Mouse (Mus musculus) liver, embryonic 15.5 days (tissue): ENCODE results near the gene Itpk1. TPM values are rescaled to one million over a fixed set of nuclear protein-coding genes. Genes with fewer than 3 reads are reported as not detected.

Experiments used
- ATAC-seq: fragments of 200-750 bp; cut with Nextera tagmentation; 2 replicates; pipeline ENCODE4 v1.8.0; 2017; ENCODE audit warnings: moderate number of reproducible peaks, mild to moderate bottlenecking, moderate library complexity; ENCODE audit not compliant: insufficient read depth
- H3K27ac ChIP-seq: fragments of 300-500 bp; sonication (generic); replicated peaks from 2 replicates; pipeline ENCODE4 v1.5.1; 2015; ENCODE audit warnings: mild to moderate bottlenecking, inconsistent platforms
- H3K27me3 ChIP-seq: fragments of 300-500 bp; sonication (generic); 2 replicates; pipeline ENCODE4 v1.6.1; 2015; ENCODE audit warnings: mild to moderate bottlenecking, inconsistent platforms
- H3K36me3 ChIP-seq: fragments of 300-500 bp; sonication (generic); replicated peaks from 2 replicates; pipeline ENCODE4 v1.6.1; 2015; ENCODE audit warnings: moderate library complexity, mild to moderate bottlenecking, inconsistent platforms
- H3K4me1 ChIP-seq: fragments of 300-500 bp; sonication (generic); replicated peaks from 2 replicates; pipeline ENCODE4 v1.6.1; 2015; ENCODE audit warnings: inconsistent platforms
- H3K4me2 ChIP-seq: fragments of 300-500 bp; sonication (generic); 2 replicates; pipeline ENCODE4 v1.6.1; 2015; ENCODE audit warnings: moderate library complexity, mild to moderate bottlenecking, inconsistent platforms
- H3K4me3 ChIP-seq: fragments of 300-500 bp; sonication (generic); replicated peaks from 2 replicates; pipeline ENCODE4 v1.5.1; 2015; ENCODE audit warnings: mild to moderate bottlenecking, inconsistent platforms
- H3K9ac ChIP-seq: fragments of 300-500 bp; sonication (generic); 2 replicates; pipeline ENCODE4 v1.6.1; 2015; ENCODE audit warnings: moderate library complexity, mild to moderate bottlenecking, inconsistent platforms
- H3K9me3 ChIP-seq: fragments of 300-500 bp; sonication (generic); replicated peaks from 2 replicates; pipeline ENCODE4 v1.6.1; 2016; ENCODE audit warnings: inconsistent platforms
- WGBS: fragments of 180-500 bp; shearing (Covaris S2); methylation state at CpG from one replicate; pipeline ENCODE4 v1.1.7; 2015; ENCODE audit warnings: mixed read lengths; ENCODE audit not compliant: insufficient replicate concordance; 5-methylcytosine and 5-hydroxymethylcytosine counted together
- polyA plus RNA-seq: library from polyadenylated mRNA; unstranded; fragments of >200 nt; fragmentation: Nextera tagmentation; extraction: Ambion mirVana; gene quantifications from 2 replicates; pipeline ENCODE4 v1.2.1, GENCODE M21; 2015

Itpk1 gene
- polyA plus RNA-seq, 1 experiment from 2014 or later: 4.0 TPM

- ATAC-seq: no peak
- no peak overlapping the region for H3K4me3 ChIP-seq
- 72% methylated on average over 7 of the region's 7 CpGs for whole genome bisulfite sequencing
- H3K36me3 ChIP-seq: no peaks in the 10 kb centered on the region
- H3K4me1 ChIP-seq: peaks cover 53% of the 10 kb centered on the region
- H3K27me3 ChIP-seq: no peaks in the 10 kb centered on the region
- no peak overlapping the region for H3K27ac ChIP-seq
- H3K9me3 ChIP-seq: no peaks in the 10 kb centered on the region
- H3K4me2 ChIP-seq: no peak overlapping the region
- no peak overlapping the region for H3K9ac ChIP-seq
Measured at GRCm38 (mm10) chr12:102568219-102568618, 136.5 kb downstream of the Itpk1 start.

GRCm38 (mm10) chr12:102566951-102567350, 137.8 kb downstream of the Itpk1 start:
- Histone ChIP-seq H3K4me2 (no peak overlapping the region), H3K27me3 (no peaks in the 10 kb centered on the region), H3K4me3 (no peak overlapping the region), H3K9ac (no peak overlapping the region), H3K9me3 (no peaks in the 10 kb centered on the region), H3K4me1 (peaks cover 48% of the 10 kb centered on the region), H3K27ac (no peak overlapping the region), H3K36me3 (no peaks in the 10 kb centered on the region)
- 61% methylated on average over 2 of the region's 2 CpGs for WGBS
- no peak for ATAC-seq

GRCm38 (mm10) chr12:102565086-102565485, 139.6 kb downstream of the Itpk1 start:
- Histone ChIP-seq H3K4me1 (peaks cover 37% of the 10 kb centered on the region), H3K4me3 (no peak overlapping the region), H3K9me3 (no peaks in the 10 kb centered on the region), H3K27me3 (no peaks in the 10 kb centered on the region), H3K4me2 (peak overlapping the region; percentile 25; the same call in 1 of the 2 replicates), H3K9ac (no peak overlapping the region), H3K27ac (no peak overlapping the region), H3K36me3 (no peaks in the 10 kb centered on the region)
- ATAC-seq: peak; percentile 91
- WGBS: 25% methylated on average over 6 of the region's 6 CpGs

- H3K9me3 ChIP-seq: no peaks in the 10 kb centered on the region
- H3K9ac ChIP-seq: no peak overlapping the region
- H3K4me1 ChIP-seq: peaks cover 8% of the 10 kb centered on the region
- H3K4me3 ChIP-seq: no peak overlapping the region
- no peaks in the 10 kb centered on the region for H3K36me3 ChIP-seq
- ATAC-seq: no peak
- no peak overlapping the region for H3K4me2 ChIP-seq
- no peak overlapping the region for H3K27ac ChIP-seq
- H3K27me3 ChIP-seq: peaks cover 31% of the 10 kb centered on the region
- WGBS: 70% methylated on average over 5 of the region's 5 CpGs
Measured at GRCm38 (mm10) chr12:102557372-102557771, 147.4 kb downstream of the Itpk1 start.

- ATAC-seq: no peak
- H3K4me3 ChIP-seq: no peak overlapping the region
- H3K27ac ChIP-seq: no peak overlapping the region
- no peaks in the 10 kb centered on the region for H3K36me3 ChIP-seq
- peaks cover 17% of the 10 kb centered on the region for H3K4me1 ChIP-seq
- 59% methylated on average over 3 of the region's 3 CpGs for WGBS
- H3K27me3 ChIP-seq: peaks cover 31% of the 10 kb centered on the region
- H3K9ac ChIP-seq: no peak overlapping the region
- H3K4me2 ChIP-seq: no peak overlapping the region
- H3K9me3 ChIP-seq: no peaks in the 10 kb centered on the region
Measured at GRCm38 (mm10) chr12:102555850-102556249, 148.9 kb downstream of the Itpk1 start.

GRCm38 (mm10) chr12:102554721-102555516, 149.8 kb downstream of the Itpk1 start, which contains the start of gene Chga:
Gene Chga (plus strand): TSS chr12:102554969.
- Histone ChIP-seq H3K27ac (no peak within 1 kb of the TSS), H3K4me1 (peaks cover 20% of the 10 kb centered on the region), H3K4me2 (peak within 1 kb of the TSS; percentile 44), H3K9me3 (no peaks in the 10 kb centered on the region), H3K36me3 (no peaks in the 10 kb centered on the region), H3K4me3 (peak within 1 kb of the TSS; percentile 24), H3K27me3 (peaks cover 31% of the 10 kb centered on the region), H3K9ac (no peak within 1 kb of the TSS)
- ATAC-seq: no peak
- 4% methylated on average over 48 of the region's 48 CpGs for WGBS

DNA sequence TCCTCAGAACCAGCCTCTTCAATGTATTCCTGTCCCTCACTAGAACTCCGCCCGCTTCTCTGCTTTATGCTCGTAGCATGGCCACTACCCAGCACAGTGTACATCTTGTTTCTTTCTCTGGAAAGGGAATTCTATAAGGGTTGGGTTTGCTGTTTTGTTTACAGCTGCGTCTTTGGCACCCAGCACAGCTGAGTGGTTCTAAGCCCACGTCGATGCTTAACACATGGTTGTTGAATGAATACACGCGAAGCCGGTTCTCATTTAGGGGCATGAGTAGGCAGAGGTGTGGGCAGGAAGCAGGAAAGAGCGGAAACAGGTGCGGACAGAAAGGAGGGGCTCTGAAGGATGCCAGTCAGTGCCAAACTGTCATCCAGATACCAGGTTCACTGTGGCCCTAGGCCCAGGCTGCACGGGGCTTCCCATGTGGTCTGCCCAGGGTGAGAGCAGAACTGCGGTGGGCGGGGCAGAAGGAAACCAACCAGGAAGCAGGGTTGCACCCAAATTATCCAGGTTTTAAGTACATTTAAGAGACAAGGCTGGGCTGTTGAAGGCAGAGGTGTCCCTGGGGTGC, 150.9 kb downstream of the Itpk1 start:
- peaks cover 31% of the 10 kb centered on the region for H3K27me3 ChIP-seq
- H3K27ac ChIP-seq: no peak overlapping the region
- no peak overlapping the region for H3K9ac ChIP-seq
- H3K4me1 ChIP-seq: peaks cover 20% of the 10 kb centered on the region
- WGBS: 55% methylated on average over 14 of the region's 14 CpGs
- H3K4me2 ChIP-seq: no peak overlapping the region
- no peaks in the 10 kb centered on the region for H3K36me3 ChIP-seq
- ATAC-seq: no peak
- H3K9me3 ChIP-seq: no peaks in the 10 kb centered on the region
- no peak overlapping the region for H3K4me3 ChIP-seq

DNA sequence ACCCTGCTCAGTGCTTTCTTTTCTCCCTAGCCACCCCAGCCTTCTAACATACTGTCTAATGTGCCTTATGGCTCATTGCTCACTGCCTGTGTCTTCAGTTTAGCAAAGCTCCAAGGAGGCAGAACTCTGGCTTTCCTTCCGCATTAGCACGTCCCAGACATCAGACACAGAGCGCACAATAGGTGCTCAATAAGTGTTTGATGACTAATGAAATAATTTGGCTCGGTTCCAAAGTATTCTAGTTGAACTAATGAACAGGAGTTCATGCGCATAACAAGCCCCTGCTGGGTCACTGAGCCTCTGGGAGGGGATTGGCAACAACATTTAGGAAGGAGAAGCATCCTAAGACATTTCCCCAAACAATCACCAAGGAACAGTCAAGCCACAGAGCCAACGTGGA, 152.7 kb downstream of the Itpk1 start:
- ATAC-seq: no peak
- Histone ChIP-seq H3K4me1 (peaks cover 20% of the 10 kb centered on the region), H3K36me3 (no peaks in the 10 kb centered on the region), H3K4me3 (no peak overlapping the region), H3K4me2 (0 out of 2 replicates have a peak overlapping the region, but pooled peaks have one; percentile 0), H3K27me3 (peaks cover 31% of the 10 kb centered on the region), H3K9me3 (no peaks in the 10 kb centered on the region), H3K27ac (no peak overlapping the region), H3K9ac (no peak overlapping the region)
- 56% methylated on average over 6 of the region's 6 CpGs for WGBS

GRCm38 (mm10) chr12:102551186-102551585, 153.5 kb downstream of the Itpk1 start:
- 37% methylated on average over 3 of the region's 3 CpGs for WGBS
- H3K4me2 ChIP-seq: peak overlapping the region; percentile 24
- no peaks in the 10 kb centered on the region for H3K36me3 ChIP-seq
- no peak overlapping the region; the same call in 1 of the 2 replicates for H3K27ac ChIP-seq
- H3K9me3 ChIP-seq: no peaks in the 10 kb centered on the region
- no peak overlapping the region for H3K9ac ChIP-seq
- peak; percentile 88 for ATAC-seq
- peaks cover 23% of the 10 kb centered on the region for H3K4me1 ChIP-seq
- H3K27me3 ChIP-seq: peaks cover 31% of the 10 kb centered on the region
- H3K4me3 ChIP-seq: no peak overlapping the region

DNA sequence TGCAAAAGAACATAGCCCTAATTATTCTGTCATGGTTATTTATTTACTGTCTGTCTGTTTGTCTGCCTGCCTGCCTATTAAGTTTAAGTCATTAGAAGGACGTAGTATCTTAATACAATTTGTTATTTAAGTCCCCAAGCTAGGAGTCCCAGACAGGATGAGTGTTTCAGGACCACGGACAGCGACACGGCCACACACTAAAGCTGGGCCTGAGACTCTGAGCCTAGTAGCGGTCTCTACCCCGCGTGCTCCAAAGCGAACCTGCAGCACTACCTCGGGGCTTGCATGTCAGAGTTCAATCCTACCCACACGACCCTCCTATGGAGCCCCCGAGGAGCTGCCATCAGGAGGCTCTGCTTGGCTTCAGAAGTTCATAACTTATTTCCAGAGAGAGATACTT, 154.2 kb downstream of the Itpk1 start:
- 3% methylated on average over 11 of the region's 11 CpGs for WGBS
- no peak overlapping the region for H3K9ac ChIP-seq
- H3K27ac ChIP-seq: no peak overlapping the region; the same call in 1 of the 2 replicates
- ATAC-seq: 0 out of 2 replicates have a peak, but pooled peaks have one; percentile 33
- peak overlapping the region; percentile 24 for H3K4me2 ChIP-seq
- H3K27me3 ChIP-seq: peaks cover 26% of the 10 kb centered on the region
- no peaks in the 10 kb centered on the region for H3K36me3 ChIP-seq
- H3K9me3 ChIP-seq: no peaks in the 10 kb centered on the region
- H3K4me3 ChIP-seq: no peak overlapping the region
- H3K4me1 ChIP-seq: peaks cover 23% of the 10 kb centered on the region

- ATAC-seq: no peak
- H3K9me3 ChIP-seq: no peaks in the 10 kb centered on the region
- H3K27ac ChIP-seq: no peak overlapping the region
- no peak overlapping the region for H3K4me2 ChIP-seq
- 0 out of 2 replicates have a peak, but pooled peaks cover 3% of the 10 kb centered on the region for H3K27me3 ChIP-seq
- no peak overlapping the region for H3K4me3 ChIP-seq
- H3K36me3 ChIP-seq: no peaks in the 10 kb centered on the region
- 50% methylated on average over 6 of the region's 6 CpGs for WGBS
- no peak overlapping the region for H3K9ac ChIP-seq
- 0 out of 2 replicates have a peak, but pooled peaks cover 2% of the 10 kb centered on the region for H3K4me1 ChIP-seq
Measured at GRCm38 (mm10) chr12:102545122-102545521, 159.6 kb downstream of the Itpk1 start.
